Mouse (Mus musculus) frontal cortex, postnatal 25 days (tissue): ENCODE measurements around the gene Zfp90.
"Not testable (repeated sequence)": the region's sequence is repeated elsewhere in the genome, so short reads cannot be mapped to it uniquely, and the experiment has no call there.

Experiments used
- DNase-seq, 2 experiments: peaks; one replicate each; pipeline ENCODE4 v3.0.0; 2022; ENCODE audit warnings: low spot score in 2 of 2

Gene Zfp90

DNA sequence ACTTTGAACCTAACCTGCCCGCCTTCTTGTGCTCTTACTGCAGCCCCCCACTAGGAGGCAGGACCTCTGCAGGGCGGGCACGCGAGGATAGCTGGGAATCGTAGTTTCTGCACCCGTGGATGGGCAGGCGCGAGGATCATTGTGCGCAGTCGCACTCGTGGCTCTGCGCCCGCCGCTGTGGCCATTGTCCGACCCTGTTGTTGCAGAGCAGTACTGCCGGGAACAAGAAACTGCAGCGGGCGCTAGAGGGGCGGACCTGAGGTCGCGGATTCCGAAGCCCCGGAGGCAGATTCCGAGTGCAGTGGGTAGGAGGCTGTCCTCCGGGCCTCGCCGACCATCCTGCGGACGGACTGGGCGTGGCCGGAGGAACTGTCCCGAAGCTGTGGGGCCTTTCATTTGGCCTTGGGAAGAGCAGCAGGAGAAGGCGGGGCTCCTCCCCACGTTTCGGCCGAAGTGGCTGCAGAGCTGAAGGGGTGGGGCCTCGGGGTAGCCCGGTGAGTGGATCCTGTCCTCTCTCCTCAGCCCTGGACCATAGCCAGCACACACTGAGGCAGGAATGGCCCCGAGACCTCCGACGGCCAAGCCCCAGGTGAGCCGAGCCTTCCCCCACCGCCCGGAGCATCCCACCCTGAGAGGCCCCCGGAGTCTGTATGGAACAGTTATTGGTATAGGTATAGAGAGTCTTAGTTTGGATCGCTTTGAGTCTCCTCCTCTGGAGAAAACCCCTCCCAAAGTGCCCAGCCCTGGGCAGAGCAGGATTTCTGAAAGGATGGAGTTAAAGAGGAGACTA lies at the start of gene Zfp90:
Gene Zfp90, plus strand, starts transcription at position 146 of the 790 bp plus-strand sequence.
- DNase-seq = peak; percentile 87 to 92

DNA sequence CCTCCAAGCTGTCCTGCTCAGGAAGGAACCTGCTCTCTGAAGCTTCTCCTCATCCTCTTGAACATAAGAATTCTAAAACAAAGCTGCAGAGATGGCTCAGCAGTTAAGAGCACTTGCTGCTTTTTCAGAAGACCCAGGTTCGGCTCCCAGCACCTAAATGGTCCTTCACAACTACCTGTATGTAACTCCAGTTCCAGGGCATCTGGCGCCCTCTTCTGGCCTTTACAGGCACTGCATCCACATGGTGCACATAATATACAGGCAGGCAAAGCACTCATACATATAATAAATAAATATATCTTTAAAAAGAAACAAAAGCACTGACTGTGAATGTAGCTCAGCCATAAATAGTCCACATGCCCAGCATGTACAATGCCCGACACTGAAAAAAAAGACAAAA lies 46.6 kb upstream of the Zfp90 start:
- DNase-seq = no peak

DNA sequence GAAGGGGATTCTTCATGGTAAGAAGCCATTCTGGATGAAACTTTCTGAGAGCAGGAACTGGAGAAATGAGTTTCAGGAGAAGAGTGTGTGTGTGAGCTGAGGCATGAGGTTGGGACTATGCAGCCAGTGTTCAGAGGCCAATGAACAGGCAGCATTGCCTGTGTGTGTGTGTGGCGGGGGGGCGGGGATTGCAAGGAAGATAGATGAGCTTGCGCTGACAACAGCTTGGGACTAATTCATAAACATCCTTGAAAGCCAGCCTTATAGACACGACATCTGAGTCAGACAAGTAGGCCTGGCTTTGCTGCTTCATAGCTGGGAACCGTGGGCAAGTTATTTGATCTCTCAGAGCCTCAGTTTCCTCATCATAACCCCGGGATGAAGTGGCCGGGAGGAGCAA lies 46.1 kb upstream of the Zfp90 start:
- no peak for DNase-seq

DNA sequence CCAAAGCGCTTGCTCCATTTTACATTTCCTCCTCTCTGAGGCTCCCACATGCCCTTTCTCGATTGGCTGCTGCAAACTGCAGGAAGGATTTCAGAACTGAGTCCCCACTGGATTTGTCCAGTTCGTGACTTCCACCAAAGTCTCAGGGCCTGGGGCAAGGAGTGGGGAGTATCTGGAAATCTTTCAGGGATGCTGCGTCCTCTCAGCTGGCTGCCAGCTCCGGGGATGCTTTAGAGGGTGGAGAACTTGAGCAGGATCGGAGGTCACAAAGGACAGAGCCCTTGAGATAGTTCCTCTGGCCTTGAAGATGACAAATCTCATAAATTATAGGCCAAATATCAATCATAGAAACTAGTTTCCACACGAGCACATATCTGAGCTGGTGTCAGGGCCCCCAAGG lies 39.2 kb upstream of the Zfp90 start:
- DNase-seq = no peak

DNA sequence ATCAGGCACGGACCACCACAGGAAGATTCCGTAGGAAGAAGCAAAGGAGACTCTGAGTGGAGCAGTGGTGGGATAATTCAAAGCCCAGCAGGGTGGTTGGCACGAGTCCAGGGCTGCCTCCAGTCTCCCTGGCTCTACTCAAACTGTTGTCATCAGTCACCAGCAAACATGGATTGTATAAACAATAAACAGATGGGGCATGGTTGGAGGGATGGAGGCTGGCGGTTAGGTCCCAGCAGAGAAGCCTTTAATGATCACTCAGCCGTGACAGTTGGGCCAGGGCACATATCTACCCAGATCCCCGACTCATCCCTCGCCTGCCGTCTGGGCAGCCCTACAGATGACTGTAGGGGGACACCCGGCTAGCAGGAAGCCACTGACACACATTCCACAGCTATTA lies 38.3 kb upstream of the Zfp90 start:
- no peak for DNase-seq

DNA sequence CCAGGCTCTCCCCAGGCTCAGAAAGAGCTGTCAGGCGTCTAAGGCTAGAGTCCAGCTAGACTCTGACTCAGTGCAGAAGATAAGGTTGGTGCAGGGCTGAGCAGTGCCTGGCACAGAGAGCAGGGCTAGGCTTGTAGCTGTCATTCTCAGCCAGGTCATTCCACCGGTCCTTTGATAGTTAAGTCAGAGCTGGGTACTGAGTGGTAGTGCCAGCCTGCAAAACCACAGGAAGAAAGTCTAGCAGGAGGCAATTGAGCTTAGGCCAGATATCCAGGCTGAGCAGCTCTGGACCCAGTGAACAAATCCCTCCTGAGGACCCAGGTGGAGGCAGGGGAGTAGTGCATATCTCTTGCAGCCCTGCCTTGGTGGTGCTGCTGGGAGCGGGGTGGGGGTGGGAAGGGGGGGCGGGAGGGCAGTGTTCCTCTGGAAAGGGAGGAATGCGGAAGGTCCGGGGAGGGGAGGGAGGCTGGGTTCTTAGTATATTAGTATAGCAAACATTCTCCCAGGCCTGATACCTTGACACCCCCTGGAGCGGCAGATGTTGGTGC lies 36.6 kb upstream of the Zfp90 start:
- DNase-seq = no peak

DNA sequence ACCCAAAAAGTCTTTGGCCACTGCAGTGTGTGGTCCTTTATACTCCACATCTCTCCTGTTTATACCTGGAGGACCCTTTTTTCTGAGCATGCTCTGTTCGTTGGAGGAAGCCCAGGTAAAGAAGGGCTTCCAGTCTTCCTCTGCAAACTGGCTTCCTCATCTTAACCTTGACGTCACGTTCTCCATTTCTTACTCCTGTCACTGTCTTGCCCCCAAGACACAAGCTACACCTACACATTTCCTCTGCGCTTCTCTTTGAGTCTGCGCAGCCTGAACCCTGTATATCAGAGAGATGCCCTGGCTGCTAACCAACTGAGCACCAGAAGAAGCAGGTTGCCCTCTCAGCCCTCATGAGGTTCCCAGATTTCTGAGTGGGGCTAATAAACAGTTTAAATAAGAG lies 35.8 kb upstream of the Zfp90 start:
- DNase-seq = no peak

DNA sequence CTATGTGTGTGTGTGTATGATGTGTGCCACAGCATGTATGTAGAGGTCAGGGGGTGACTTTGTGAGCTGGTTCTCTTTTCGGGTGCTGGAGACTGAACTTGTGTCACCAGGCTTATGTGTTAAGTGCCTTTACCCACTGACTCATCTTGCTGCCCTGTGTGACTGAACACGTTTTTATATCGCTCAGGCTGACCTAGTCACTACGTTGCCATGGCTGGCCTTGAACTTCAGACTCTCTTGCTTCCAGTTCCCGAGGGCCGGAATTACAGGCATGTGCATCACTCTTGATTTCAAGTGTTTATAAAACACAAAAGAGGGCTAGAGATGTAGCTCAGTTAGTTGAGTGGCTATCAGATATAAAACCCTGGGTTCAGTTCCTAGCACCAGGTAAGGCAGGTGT lies 34.1 kb upstream of the Zfp90 start:
- DNase-seq = no peak

DNA sequence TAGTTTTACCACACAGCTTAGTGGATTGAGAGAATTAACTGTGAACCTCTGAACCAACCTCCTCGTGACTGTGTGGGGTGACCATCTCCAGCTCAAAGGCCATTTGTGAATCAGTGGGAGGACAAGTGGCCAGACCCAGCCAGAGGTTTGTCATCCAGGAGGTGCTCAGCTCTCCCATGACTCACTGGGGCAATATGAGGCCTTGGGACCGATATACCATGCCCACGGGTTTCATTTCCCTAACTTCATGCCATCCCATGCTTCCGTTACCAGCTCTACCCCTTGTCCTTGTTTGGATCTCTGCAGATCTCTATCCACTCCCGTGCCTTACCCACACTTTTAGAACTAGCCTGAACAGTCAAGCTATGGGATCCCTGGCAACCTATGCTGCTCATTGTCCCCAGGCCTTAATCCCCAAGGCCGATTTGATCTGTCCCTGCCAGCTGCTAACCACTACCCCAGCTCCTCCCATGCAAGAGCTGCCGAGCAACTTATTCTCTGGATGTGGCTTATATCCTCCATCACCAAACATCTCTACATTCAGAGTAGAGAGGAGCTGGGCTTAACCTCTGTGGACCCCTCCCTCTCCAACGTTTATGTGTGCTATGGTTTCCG lies 27.2 kb upstream of the Zfp90 start:
- DNase-seq = no peak

DNA sequence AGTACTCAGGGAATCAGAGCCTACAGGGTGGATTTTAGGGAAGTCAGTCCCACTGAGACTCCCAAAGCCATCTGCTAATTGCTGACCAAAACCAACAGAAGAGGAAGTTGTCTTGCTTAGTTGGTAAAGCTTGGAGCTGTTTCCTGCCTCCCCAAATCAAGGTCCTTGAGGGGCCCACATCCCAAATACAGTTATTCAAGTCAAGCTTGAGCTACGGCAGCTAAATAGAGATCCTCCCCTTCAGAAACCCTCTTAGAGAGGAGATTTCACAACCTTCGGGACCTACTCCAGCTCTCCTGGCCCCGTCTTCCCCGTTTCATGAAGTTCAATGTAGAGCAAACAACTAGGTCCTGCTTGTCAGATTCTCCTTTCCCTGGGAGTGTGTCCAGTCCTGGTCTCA lies 20.6 kb upstream of the Zfp90 start:
- DNase-seq = no peak

DNA sequence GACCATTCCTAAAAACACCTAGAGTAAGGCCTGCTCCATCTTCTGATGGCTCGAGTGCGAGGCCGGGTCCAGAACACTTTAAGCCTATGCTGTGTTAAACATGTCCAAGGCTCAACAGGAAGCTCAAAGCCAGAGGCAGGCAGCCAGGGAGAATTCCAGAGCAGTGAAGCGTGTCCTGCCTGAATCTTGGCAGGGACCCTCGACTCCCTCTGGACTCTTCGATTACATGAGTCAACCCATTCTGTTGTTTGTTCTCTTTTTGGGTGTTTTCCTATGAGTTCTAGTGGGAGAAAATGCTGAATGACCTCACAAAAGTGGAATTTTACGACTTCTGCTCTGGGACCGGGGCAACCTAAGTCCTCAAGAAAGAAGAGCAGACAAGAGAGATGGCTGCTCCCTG lies 15.4 kb upstream of the Zfp90 start:
- DNase-seq = no peak

DNA sequence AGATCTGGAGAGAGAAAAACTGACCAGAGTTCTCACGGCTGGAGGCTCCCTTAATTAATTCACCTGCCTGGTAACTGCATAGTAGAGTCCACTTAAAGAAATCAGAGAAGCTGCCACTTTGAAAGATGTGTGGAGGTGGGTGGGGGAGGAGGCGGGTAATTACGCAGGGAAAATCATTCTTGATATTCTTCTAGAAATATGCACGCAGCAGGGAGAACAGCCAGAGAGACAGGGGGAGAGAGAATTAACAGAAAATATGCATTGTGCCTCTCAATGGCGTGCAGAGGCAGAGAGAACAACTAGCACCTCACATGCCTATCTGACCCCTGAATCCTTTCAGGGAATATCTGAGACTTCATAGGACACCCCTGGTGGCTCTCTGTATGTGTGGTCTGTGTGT lies 14.9 kb upstream of the Zfp90 start:
- no peak for DNase-seq

DNA sequence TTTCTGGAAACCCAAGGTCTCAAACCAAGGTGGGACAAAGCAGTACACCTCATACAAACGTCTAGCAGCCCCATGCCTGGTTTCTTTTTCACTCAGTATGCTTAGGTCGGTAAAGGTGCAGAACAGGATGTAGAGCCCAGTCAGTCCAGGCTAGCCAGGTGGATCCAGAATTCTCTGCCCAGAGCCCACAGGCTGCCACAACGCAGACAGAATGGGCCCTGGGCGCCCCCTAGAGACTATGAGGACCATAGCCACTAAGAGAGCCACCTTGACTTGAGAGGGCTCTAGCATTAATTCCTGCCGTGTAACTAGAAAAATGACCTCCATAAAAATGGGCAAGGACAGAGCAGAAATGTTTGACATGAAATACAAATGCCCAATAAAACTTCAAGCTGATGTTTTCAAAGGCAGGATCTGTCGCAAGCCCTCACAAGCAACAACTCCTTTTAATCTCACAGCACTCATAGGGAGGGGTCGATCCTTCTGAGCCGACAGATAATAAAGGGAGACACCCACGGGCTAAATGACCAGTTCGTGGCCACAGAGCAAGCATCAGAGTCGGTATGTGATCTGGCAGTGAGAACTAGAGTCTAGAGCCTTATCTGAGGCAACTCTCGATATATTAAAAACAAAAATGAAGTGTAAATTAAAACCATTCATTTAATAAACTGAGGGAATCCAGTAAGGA lies 11.7 kb upstream of the Zfp90 start:
- DNase-seq = peak; percentile 37 to 54

DNA sequence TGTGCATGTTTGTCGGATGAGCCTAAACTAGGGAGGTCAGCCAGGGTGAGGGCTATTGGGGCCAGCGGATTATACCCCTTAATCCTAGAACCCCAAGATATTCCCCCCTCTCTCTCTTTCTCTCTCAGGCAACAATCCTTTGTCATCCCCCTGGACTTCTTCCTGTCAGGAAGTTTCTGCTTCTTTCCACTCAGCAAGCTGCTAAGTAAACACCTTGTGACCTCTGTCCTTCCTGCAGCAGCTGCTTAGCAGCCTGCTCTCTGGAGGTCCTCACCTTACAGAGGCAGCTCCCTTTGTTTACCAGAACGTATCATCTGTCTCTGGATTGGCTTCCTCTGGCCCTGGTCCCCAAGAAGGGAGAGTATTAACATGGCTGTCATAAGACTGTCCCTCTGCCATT lies 10.3 kb upstream of the Zfp90 start:
- DNase-seq = no peak

DNA sequence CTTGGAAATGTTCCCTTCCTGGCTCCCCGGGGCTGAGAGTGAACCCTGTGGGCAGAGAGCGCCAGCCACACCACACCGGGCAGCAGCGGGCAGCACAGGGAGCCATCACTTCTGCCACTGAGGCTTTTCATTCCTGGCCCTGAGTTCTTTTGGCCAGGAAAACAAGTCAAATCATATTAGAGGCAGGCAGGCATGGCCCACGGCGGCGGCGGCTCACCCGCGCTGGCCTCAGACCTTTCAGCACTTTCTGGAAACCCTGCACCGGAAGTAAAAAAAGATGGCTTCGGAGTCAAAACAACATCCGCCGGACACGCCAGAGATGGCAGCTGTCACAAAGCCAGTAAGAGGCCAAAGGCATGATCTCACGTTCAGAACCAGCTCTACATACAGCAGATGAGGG lies 9.3 kb upstream of the Zfp90 start:
- DNase-seq = no peak

DNA sequence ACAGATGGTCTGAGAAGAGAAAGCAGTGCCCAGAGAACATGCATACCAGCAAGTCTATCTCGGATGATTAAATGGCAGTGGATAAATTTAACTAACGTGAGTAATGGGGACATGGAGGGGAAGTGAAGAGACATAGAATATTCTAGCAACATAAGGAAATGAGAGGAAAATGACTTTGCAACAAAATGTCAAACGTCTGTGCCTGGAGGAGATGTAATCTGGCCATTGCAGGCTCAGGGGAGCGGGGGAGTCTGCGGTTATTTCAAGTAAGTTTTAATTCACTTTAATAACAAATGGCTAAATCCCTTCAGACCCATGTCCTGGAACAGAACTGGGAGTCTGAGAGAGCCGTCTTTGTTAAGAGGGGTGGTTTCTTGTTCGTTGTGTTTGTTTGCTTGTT lies 5.1 kb upstream of the Zfp90 start:
- no peak for DNase-seq

DNA sequence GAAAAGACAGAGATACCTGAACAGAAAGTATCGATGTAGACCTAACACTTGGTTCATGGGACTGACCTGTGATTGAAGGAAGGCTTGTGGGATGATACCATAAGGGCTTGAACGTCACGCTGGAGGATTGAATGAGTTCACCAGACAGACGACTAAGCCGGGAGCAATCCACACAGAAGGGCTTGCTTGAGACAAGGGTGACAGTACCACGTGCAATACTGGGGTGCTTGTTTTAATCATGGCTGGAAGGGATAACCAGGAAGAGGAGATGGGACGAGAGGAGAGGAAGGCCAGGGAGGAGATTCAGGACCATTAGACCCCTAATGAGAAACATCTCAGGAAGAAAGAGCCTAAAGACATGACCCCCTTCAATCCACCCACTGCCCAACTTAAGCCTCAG lies 4.6 kb upstream of the Zfp90 start:
- DNase-seq = no peak

DNA sequence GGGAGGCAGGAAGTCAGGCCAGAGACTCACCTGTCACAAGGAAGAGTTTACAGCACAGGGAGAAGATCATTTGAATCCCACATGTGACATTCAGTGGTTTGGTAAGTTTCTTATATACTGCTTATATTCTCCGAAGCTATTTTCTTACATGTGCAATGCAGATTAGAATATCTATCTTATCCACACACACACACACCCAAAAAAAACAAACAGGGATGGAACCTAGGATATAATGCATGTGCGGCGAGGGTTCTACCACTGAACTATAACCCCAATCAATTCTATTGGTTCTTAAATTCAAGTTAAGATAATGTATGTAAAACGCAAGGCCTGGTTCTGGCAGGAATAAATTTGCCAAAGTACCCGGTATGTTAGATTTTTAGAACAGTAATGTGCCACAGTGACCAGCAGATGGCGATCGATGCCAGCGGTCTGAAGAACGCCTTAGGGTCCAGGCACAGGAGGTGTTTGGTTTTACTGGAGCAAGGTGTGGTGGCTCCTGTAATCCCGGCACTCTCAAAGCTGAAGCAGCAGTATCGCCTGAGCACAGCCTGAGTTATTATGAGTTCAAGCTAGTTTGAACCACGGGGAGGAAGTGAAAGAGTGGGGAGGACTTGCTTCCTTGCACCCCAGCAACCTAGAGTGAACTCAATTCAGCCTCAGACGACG lies 3.2 kb upstream of the Zfp90 start:
- peak; percentile 31 to 55 for DNase-seq

DNA sequence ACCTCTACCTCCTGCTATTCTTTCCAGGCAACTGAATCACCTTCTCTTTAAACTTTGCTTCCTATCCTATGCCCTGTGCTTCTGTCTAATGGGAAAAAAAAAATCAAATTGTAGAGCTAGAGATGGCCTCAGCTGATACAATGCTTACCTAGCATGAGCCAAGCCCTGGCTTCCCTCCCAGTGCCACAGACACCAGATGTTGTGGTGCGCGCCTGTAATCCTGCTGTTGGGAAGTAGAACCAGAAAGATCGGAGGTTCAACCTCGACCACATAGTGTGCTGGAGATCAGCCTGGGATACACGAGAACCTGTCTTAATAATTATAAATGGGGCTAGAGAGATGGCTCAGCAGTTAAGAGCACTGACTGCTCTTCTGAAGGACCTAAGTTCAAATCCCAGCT lies 2.6 kb downstream of the Zfp90 start:
- no peak for DNase-seq

DNA sequence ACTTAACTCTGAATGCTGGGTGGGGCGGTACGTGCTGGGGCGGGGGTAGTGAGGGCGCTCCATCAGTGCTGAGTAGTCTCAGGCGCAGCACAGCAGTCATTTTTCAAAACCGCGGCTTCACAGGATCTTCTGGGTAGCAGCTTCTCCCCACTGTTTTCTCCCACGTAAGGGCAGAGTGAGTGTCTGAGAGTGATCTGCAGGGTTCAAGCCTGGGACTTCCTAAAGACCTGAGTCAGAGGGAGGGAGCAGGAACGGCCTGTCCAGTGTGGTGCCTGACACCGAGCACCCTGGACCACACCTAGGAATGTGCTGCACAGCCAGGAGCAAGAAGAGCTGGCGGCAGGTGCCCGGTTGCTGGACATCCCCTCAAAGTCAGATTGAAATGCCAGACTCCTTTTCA lies 16.0 kb downstream of the Zfp90 start:
- no peak for DNase-seq

DNA sequence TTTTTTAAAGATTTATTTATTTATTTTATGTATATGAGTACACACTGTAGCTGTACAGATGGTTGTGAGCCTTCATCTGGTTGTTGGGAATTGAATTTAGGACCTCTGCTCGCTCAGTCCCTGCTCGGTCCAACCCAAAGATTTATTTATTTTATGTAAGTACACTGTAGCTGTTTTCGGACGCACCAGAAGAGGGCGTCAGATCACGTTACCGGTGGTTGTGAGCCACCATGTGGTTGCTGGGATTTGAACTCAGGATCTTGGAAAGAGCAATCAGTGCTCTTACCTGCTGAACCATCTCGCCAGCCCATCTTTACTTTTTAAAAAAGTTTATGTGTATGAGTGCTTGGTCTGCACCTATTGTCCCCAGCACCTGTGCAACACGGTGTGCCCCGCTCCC lies 16.8 kb downstream of the Zfp90 start:
- not testable (repeated sequence) for DNase-seq

DNA sequence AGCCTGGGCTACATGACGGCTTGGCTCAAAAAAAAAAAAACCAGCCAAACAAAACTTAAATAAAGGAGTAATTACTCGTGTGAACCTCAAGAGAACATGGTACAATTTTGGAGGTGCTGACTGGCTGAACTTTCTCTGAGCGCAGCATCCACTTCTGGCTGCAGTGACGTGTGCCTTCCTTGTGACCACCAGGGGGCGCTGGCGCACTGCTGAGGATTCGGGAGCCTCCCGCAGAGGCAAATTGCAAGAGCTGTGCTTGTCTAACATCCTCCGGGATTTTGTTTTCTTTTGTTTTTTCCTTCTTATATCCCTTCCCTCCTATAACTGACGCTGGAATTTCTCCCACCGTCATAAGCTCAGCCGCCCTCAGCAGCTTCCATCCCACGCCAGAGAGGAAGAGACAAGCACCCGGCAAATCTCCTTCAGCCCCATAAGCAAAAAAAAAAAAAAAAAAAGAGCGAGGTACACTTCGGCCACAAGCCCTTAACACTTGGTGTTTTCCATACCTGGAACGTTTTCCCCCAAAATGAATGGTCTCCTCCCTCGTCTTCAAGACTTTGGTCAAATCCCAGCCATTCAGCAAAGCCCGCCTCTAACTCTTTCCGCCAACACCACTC lies 17.9 kb downstream of the Zfp90 start:
- peak; percentile 81 to 89 for DNase-seq
